Mouse (Mus musculus) hindbrain, embryonic 13.5 days (tissue): ENCODE measurements at regions not wholly inside any gene's neighbourhood (a gene's known extent, or its start where the extent isn't known, plus 50 kb on each side); places are given as distances from the start of the nearest gene placed in this dataset.

Experiments used
- ATAC-seq: fragments of 200-750 bp; cut with Nextera tagmentation; 2 replicates; pipeline ENCODE4 v1.8.0; 2017; ENCODE audit warnings: moderate TSS enrichment; ENCODE audit not compliant: low FRiP score
- H3K27ac ChIP-seq: fragments of 300-500 bp; sonication (generic); 2 replicates; pipeline ENCODE4 v1.5.1; 2015; ENCODE audit warnings: inconsistent platforms, mild to moderate bottlenecking, moderate library complexity
- H3K27me3 ChIP-seq: fragments of 300-500 bp; sonication (generic); 2 replicates; pipeline ENCODE4 v1.6.1; 2015; ENCODE audit warnings: mild to moderate bottlenecking, inconsistent platforms
- H3K36me3 ChIP-seq: fragments of 300-500 bp; sonication (generic); 2 replicates; pipeline ENCODE4 v1.6.1; 2015; ENCODE audit warnings: mild to moderate bottlenecking, inconsistent platforms
- H3K4me1 ChIP-seq: fragments of 300-500 bp; sonication (generic); replicated peaks from 2 replicates; pipeline ENCODE4 v1.6.1; 2015; ENCODE audit warnings: inconsistent platforms
- H3K4me2 ChIP-seq: fragments of 300-500 bp; sonication (generic); 2 replicates; pipeline ENCODE4 v1.6.1; 2015; ENCODE audit warnings: inconsistent platforms, mild to moderate bottlenecking, moderate library complexity
- H3K4me3 ChIP-seq: fragments of 300-500 bp; sonication (generic); 2 replicates; pipeline ENCODE4 v1.5.1; 2015; ENCODE audit warnings: mild to moderate bottlenecking, inconsistent platforms
- H3K9ac ChIP-seq: fragments of 300-500 bp; sonication (generic); 2 replicates; pipeline ENCODE4 v1.6.1; 2015; ENCODE audit warnings: mild to moderate bottlenecking, inconsistent platforms
- H3K9me3 ChIP-seq: fragments of 300-500 bp; sonication (generic); 2 replicates; pipeline ENCODE4 v1.6.1; 2016; ENCODE audit warnings: inconsistent platforms
- WGBS: fragments of 180-500 bp; shearing (Covaris S2); methylation state at CpG from one replicate; pipeline ENCODE4 v1.1.7; 2015; 5-methylcytosine and 5-hydroxymethylcytosine counted together

DNA sequence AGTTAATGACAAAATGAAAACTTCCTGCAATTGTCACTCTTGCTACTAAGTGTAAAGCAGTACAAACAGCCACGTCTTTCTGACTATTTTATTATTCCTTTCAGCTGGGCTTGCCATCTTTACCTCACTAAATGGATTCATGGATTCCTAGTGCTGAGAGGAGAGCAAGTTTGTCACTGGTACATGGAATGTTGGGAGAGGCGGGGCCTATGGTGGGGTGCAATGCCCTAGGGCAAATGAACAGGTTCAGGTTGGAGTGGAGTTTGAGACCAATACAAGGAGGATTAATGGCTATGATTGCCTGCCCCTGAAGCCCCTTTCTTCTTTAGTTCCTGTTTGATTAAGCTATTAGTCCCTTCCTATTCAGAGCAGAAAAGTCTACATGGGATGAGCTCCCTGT is 232.9 kb upstream of the Lyplal1 start:
- Histone ChIP-seq H3K36me3 (no peaks in the 10 kb centered on the region), H3K4me2 (no peak overlapping the region), H3K9ac (no peak overlapping the region), H3K4me1 (no peaks in the 10 kb centered on the region), H3K27ac (no peak overlapping the region), H3K4me3 (no peak overlapping the region), H3K27me3 (no peaks in the 10 kb centered on the region), H3K9me3 (peaks cover 3% of the 10 kb centered on the region; the same call in 1 of the 2 replicates)
- no peak for ATAC-seq
- WGBS: 82% methylated on average over 2 of the region's 2 CpGs

DNA sequence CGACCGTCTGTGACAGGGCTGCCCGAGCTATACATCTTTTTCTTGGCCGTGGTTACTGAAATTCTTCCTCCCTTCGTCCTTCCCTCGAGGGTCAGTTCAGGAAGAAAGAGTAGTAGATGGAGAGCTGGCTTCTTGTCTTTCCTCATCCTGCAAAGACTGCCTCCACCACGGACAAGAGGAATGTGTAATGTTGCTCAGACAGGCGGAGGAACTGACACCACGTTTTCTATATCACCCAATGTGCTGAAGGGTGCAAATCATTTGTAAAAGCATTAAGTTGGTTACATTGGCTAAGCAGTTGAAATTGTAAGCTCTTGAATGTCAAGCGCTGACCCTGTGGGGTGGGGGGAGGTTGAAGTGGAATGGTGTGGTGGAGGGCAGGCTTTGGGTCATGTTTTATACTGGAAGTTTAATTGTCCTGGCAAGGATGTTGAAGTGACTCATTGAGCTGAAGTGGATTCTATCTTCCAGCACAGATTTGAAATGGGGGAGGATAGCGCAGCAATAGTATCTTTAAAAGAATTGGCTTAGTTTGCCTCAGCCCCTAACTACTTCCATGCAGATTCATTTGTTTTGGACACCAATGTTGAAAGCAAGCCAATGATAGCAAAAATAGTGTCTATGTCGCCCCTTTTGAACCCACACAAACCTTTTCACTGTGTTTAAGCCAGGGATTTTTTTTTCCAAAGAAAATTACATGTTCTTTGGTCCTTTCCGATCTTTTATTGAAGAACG is 230.5 kb upstream of the Lyplal1 start:
- Histone ChIP-seq H3K9ac (no peak overlapping the region), H3K27ac (no peak overlapping the region), H3K36me3 (no peaks in the 10 kb centered on the region), H3K4me1 (no peaks in the 10 kb centered on the region), H3K9me3 (peaks cover 3% of the 10 kb centered on the region; the same call in 1 of the 2 replicates), H3K4me3 (no peak overlapping the region), H3K27me3 (no peaks in the 10 kb centered on the region), H3K4me2 (no peak overlapping the region)
- ATAC-seq: no peak
- 92% methylated on average over 14 of the region's 14 CpGs for WGBS

DNA sequence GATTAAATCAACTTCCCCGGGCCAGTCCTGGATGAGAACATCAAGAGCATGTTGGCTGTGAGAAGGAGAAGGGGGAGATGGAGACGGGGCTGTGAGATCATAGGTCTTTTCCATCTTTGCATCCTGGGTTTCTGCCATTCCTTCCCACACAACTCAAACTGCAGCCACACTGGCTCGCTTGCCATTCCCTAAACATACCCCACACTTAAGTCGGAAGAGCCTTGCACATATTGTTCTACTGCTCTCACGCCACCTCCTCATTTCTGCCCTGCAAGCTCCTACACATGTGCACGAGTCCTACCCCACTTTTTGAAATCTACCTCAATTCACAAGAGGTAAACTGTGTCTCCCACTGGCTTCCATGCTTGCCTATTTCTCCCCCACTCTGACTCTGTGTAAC is 228.3 kb upstream of the Lyplal1 start:
- Histone ChIP-seq H3K9ac (no peak overlapping the region), H3K4me2 (no peak overlapping the region), H3K27me3 (no peaks in the 10 kb centered on the region), H3K36me3 (no peaks in the 10 kb centered on the region), H3K27ac (no peak overlapping the region), H3K4me1 (no peaks in the 10 kb centered on the region), H3K4me3 (no peak overlapping the region), H3K9me3 (no peaks in the 10 kb centered on the region)
- WGBS: 94% methylated on average over 6 of the region's 6 CpGs
- no peak for ATAC-seq

DNA sequence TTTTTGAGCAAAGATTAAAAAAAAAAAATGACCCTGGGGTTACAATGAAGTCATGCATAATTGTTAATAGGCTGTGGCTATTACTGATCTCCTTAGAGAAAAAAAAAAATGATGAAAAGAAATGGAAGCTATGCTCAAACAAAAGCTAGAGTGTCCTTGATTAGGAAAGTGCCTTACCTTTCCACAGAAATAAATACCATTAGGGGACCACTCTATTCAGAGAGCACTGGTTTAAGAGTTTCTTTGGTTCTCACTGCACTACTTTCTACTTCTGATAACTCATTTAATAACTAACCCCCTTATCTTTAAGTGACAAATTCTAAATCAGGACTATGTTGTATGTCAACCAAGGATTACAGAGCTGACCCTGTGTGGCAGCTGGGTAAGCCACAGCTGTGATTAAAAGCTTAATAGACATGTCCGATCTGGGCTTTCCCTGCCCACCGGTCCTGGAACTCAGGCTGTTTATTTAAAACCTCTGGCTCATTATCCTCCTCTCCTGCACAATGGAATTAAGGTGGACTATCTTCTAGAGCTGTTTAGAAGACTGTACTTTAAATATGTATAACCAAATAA is 225.9 kb upstream of the Lyplal1 start:
- no peak for ATAC-seq
- no peaks in the 10 kb centered on the region for H3K4me1 ChIP-seq
- H3K36me3 ChIP-seq: no peaks in the 10 kb centered on the region
- H3K9me3 ChIP-seq: no peaks in the 10 kb centered on the region
- WGBS: 52% methylated on average over 2 of the region's 2 CpGs
- no peak overlapping the region for H3K4me3 ChIP-seq
- H3K27me3 ChIP-seq: no peaks in the 10 kb centered on the region
- no peak overlapping the region for H3K27ac ChIP-seq
- no peak overlapping the region for H3K9ac ChIP-seq
- no peak overlapping the region for H3K4me2 ChIP-seq

DNA sequence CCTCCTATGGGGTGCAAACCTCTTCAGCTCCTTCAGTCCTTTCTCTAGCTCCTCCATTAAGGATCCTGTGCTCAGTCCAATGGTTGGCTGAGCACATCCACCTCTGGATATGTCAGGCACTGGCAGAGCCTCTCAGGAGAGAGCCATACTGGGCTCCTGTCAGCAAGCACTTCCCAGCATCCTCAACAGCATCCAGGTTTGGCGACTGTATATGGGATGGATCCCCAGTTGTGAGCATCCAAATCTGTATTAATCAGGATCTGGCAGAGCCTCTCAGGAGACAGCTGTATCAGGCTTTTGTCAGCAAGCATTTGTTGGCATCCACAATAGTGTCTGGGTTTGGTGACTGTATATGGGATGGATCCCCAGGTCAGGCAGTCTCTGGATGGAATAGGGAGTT is 225.3 kb upstream of the Lyplal1 start:
- Histone ChIP-seq H3K4me1 (no peaks in the 10 kb centered on the region), H3K4me3 (no peak overlapping the region), H3K4me2 (no peak overlapping the region), H3K36me3 (no peaks in the 10 kb centered on the region), H3K27ac (peak overlapping the region; percentile 40; the same call in 1 of the 2 replicates), H3K27me3 (no peaks in the 10 kb centered on the region), H3K9ac (no peak overlapping the region), H3K9me3 (no peaks in the 10 kb centered on the region)
- 76% methylated on average over 1 of the region's 1 CpGs for WGBS
- no peak for ATAC-seq

DNA sequence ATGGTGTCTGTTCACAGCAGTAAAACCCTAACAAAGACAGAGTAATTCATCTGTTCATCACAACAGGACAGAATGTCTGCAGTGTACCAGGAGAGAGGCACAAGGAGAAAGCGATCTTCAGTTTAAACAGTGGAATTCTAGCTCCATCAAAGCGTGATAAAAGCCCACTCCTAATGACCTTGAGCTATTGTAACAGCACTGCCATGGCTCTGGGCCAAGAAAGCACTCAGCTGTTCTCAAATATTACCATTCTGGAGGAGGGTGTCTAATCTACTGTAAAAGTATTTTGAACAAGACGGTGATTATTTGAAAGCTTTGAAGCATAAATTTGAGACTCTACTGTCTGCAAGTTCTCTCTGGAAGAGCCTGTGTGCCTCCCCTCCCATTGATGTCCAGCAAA is 224.8 kb upstream of the Lyplal1 start:
- Histone ChIP-seq H3K9ac (no peak overlapping the region), H3K4me2 (no peak overlapping the region), H3K36me3 (no peaks in the 10 kb centered on the region), H3K4me3 (no peak overlapping the region), H3K9me3 (no peaks in the 10 kb centered on the region), H3K27me3 (no peaks in the 10 kb centered on the region), H3K27ac (no peak overlapping the region), H3K4me1 (no peaks in the 10 kb centered on the region)
- 57% methylated on average over 3 of the region's 3 CpGs for WGBS
- ATAC-seq: no peak

DNA sequence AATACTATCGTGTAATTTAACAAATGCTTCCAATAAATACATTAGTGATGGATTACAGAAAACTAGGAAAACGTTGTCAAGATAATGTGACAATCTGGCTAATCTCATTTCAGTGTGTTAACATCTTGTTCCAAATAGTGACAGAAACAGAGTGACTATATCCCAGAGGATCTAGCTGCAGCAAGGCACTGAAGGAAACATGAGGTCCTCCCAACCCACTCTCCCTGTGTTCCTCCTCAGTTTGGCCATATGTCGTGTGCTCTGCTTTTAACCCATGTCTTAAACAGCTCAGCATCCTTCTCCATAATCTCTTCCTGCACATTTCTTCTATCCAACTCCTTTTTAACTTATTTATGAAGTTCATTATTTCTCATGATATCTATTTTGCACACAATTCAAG is 223.6 kb upstream of the Lyplal1 start:
- H3K27me3 ChIP-seq: no peaks in the 10 kb centered on the region
- H3K4me2 ChIP-seq: no peak overlapping the region
- no peaks in the 10 kb centered on the region for H3K9me3 ChIP-seq
- no peak overlapping the region for H3K9ac ChIP-seq
- no peak overlapping the region for H3K27ac ChIP-seq
- no peaks in the 10 kb centered on the region for H3K36me3 ChIP-seq
- 85% methylated on average over 3 of the region's 3 CpGs for WGBS
- no peaks in the 10 kb centered on the region for H3K4me1 ChIP-seq
- no peak overlapping the region for H3K4me3 ChIP-seq
- ATAC-seq: no peak

DNA sequence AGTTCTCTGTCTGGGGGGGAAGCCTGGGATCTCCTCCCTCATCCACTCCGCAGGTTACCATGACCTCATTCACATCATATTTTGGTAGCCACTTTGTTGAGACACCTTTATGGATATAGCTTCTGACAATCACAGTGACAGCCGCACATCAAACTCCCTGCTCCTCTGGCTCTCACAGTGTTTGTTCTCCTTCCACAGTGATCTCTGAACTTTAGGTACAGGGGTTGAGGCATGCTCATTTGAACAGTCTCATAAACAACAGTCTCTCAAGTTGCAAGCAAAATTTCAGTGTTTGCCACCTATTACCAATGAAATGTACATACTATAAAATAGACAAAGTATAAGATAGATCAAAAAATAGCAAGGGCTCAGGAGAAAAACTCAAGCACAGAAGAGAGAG is 200.2 kb upstream of the Lyplal1 start:
- H3K9ac ChIP-seq: no peak overlapping the region
- WGBS: 94% methylated on average over 2 of the region's 2 CpGs
- ATAC-seq: no peak
- no peaks in the 10 kb centered on the region for H3K4me1 ChIP-seq
- H3K27ac ChIP-seq: no peak overlapping the region
- H3K4me3 ChIP-seq: no peak overlapping the region
- H3K4me2 ChIP-seq: no peak overlapping the region
- no peaks in the 10 kb centered on the region for H3K9me3 ChIP-seq
- no peaks in the 10 kb centered on the region for H3K36me3 ChIP-seq
- H3K27me3 ChIP-seq: no peaks in the 10 kb centered on the region

DNA sequence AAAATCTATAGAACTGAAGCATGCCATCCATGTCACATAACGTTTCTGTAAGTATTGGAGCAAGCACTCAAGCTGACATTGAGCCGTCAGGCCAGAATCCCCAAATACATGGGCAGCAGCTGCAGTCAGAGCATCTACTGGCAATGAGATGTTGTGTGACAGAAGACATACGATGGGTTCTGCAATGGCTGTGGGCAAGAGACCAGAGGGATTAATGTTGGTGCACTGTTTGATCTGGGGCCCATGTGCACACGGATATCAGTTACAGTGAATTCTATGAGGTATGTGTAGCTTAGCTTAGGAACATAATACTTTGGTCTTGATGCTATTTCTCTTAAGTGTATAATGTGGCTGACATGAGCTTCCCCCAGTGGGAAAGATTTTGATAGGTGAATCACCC is 197.1 kb upstream of the Lyplal1 start:
- ATAC-seq: no peak
- Histone ChIP-seq H3K9me3 (no peaks in the 10 kb centered on the region), H3K4me1 (no peaks in the 10 kb centered on the region), H3K4me2 (no peak overlapping the region), H3K27ac (no peak overlapping the region), H3K27me3 (no peaks in the 10 kb centered on the region), H3K36me3 (no peaks in the 10 kb centered on the region), H3K9ac (no peak overlapping the region), H3K4me3 (no peak overlapping the region)
- 85% methylated on average over 4 of the region's 4 CpGs for WGBS

DNA sequence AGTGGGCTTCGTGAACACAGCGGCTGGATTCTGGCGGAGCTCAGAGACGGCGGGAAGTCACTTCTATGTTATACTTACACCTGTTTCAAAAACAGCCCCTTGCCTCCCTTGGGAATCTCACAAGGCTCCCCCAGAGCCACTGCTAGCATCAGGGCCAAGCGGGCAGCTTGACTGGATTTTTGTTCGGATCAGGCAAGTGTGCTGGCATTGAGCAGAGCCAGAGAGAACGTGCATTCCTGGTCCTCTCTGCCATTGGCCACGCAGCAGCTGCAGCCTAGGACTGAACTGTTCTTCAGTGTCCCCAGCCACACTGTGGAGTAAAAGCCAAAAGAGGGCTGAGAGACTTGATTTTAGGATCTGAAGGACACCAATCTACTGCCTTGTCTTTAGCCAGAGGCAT is 195.6 kb upstream of the Lyplal1 start:
- WGBS: 91% methylated on average over 9 of the region's 9 CpGs

DNA sequence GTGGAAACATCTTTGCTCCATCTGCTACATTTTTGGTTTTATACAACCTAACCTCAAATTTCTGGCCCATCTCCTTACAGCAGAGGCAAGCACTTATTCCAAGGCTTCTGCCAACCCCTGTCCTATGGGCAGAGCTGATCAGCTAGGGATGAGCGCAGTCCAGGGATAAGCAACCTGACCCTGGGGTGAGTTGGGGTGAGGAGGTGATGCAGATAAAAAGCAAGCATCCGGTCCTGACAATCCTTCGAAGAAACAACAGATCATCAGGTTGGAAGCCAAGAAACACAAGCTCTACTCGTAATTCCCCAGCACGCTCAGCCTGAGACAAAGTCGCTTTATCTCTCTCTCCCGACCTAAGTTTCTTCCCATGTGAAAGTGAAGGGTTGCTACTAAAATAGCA is 194.9 kb upstream of the Lyplal1 start:
- no peak for ATAC-seq
- 92% methylated on average over 7 of the region's 7 CpGs for WGBS
- H3K27ac ChIP-seq: no peak overlapping the region
- no peak overlapping the region for H3K4me3 ChIP-seq
- no peaks in the 10 kb centered on the region for H3K9me3 ChIP-seq
- H3K36me3 ChIP-seq: no peaks in the 10 kb centered on the region
- no peak overlapping the region for H3K4me2 ChIP-seq
- H3K9ac ChIP-seq: no peak overlapping the region
- no peaks in the 10 kb centered on the region for H3K4me1 ChIP-seq
- H3K27me3 ChIP-seq: no peaks in the 10 kb centered on the region

More for the DNA sequence above, 195.6 kb upstream of the Lyplal1 start:
- no peak overlapping the region for H3K27ac ChIP-seq
- no peak overlapping the region for H3K4me3 ChIP-seq
- no peak overlapping the region for H3K4me2 ChIP-seq
- no peak for ATAC-seq
- H3K4me1 ChIP-seq: no peaks in the 10 kb centered on the region
- H3K9me3 ChIP-seq: no peaks in the 10 kb centered on the region
- H3K9ac ChIP-seq: no peak overlapping the region
- H3K27me3 ChIP-seq: no peaks in the 10 kb centered on the region
- H3K36me3 ChIP-seq: no peaks in the 10 kb centered on the region

DNA sequence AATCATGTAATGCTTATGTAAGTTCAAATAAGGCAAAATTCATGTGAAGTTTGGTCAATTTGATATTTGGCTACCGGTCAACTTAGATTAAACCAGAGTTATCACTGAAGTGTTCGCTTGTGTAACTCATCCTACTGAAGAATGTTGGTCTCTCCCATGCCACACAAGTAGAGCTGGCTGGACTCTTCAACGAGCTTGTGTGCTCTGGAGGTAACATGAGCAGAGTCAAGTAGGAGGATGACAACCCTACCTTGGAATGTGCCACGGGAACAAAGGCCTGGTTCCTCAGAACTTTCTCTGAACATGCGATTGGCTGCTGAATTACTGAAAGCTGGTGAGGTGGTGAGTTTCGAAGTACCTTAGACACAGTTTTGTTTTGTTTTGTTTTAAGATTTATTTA is 190.5 kb upstream of the Lyplal1 start:
- Histone ChIP-seq H3K27ac (no peak overlapping the region), H3K36me3 (no peaks in the 10 kb centered on the region), H3K4me1 (no peaks in the 10 kb centered on the region), H3K9ac (no peak overlapping the region), H3K4me2 (no peak overlapping the region), H3K4me3 (no peak overlapping the region), H3K9me3 (no peaks in the 10 kb centered on the region), H3K27me3 (no peaks in the 10 kb centered on the region)
- no peak for ATAC-seq
- WGBS: 89% methylated on average over 6 of the region's 6 CpGs

DNA sequence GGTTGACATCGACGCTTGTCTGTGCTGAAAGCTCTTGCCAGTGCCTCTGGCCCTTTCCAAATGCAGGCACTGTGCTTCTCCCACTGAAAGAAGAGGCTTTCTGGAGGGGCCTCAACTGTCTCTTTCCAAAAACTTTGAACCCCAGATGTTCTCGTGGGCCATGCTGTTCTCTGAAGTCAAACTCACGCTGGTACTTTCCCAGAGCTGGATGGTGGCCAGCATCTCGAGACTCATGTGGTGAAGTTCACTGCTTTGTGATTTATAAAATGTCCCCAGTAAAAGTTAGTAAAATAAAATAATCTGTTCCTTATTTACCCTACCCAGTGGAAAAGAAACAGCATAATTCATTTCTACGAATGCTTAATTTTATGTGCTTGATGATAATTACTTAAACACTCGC is 180.4 kb upstream of the Lyplal1 start:
- Histone ChIP-seq H3K9ac (no peak overlapping the region), H3K4me3 (no peak overlapping the region), H3K4me1 (no peaks in the 10 kb centered on the region), H3K27me3 (no peaks in the 10 kb centered on the region), H3K27ac (no peak overlapping the region), H3K36me3 (no peaks in the 10 kb centered on the region), H3K4me2 (no peak overlapping the region), H3K9me3 (no peaks in the 10 kb centered on the region)
- no peak for ATAC-seq
- 89% methylated on average over 7 of the region's 7 CpGs for WGBS
